Mouse (Mus musculus): ENCODE data around the gene Exosc8. TPM values are rescaled to one million over a fixed set of nuclear protein-coding genes. Genes with fewer than 3 reads are reported as not detected.

The Exosc8 gene
- 24.3 and 25.5 TPM in 2 replicates for polyA plus RNA-seq (2012; rRNA removed)

GRCm38 (mm10) chr3:54735247-54736046 is at the start of gene Exosc8, which contains the start of gene Alg5:
Exosc8 (minus strand) TSS chr3:54735393.
Alg5 (plus strand) TSS chr3:54735539.
- Histone ChIP-seq H3K4me3 (ENCODE audit: extremely low read depth, insufficient read depth, insufficient read length) (peak within 1 kb of the TSS; percentile 100), H3K27me3 (ENCODE audit: control insufficient read depth, insufficient read depth, low read length) (no peaks in the 10 kb centered on the region), H3K36me3 (ENCODE audit: control insufficient read depth, insufficient read depth, low read length) (peaks cover 8% of the 10 kb centered on the region; the same call in 1 of the 2 replicates), H3K27ac (ENCODE audit: insufficient read depth, low read length) (peak within 1 kb of the TSS; percentile 98), H3K4me1 (ENCODE audit: control insufficient read depth, insufficient read depth, insufficient read length) (no peaks in the 10 kb centered on the region; the same call in 1 of the 2 replicates)
- WGBS = under 1% methylated on average over 65 of the region's 65 CpGs
- TF ChIP-seq CTCF (IDR thresholded peaks at IDR 0.05; ENCODE audit: extremely low read depth, insufficient read depth, insufficient read length, insufficient replicate concordance) = peak; percentile 98
- peak; percentile 74 for TF ChIP-seq POLR2A (IDR thresholded peaks at IDR 0.05; ENCODE audit: low read depth, low read length)
- DNase-seq (ENCODE audit: low read depth in 1 of 2, low spot score in 2 of 2) = peak; percentile 56 to 78

GRCm38 (mm10) chr3:54775989-54776631 is 40.9 kb upstream of the Exosc8 start:
- H3K27me3 ChIP-seq (ENCODE audit: control insufficient read depth, insufficient read depth, low read length) = no peaks in the 10 kb centered on the region
- no peaks in the 10 kb centered on the region for H3K36me3 ChIP-seq (ENCODE audit: control insufficient read depth, insufficient read depth, low read length)
- DNase-seq (ENCODE audit: low read depth in 1 of 2, low spot score in 2 of 2) = no peak
- H3K4me1 ChIP-seq (ENCODE audit: control insufficient read depth, insufficient read depth, insufficient read length) = no peaks in the 10 kb centered on the region
- TF ChIP-seq POLR2A (IDR thresholded peaks at IDR 0.05; ENCODE audit: low read depth, low read length) (no peak), CTCF (IDR thresholded peaks at IDR 0.05; ENCODE audit: extremely low read depth, insufficient read depth, insufficient read length, insufficient replicate concordance) (no peak)
- 79% methylated on average over 7 of the region's 7 CpGs for WGBS
- no peak overlapping the region for H3K4me3 ChIP-seq (ENCODE audit: extremely low read depth, insufficient read depth, insufficient read length)
- H3K27ac ChIP-seq (ENCODE audit: insufficient read depth, low read length) = no peak overlapping the region

GRCm38 (mm10) chr3:54773613-54774012 is 38.4 kb upstream of the Exosc8 start:
- H3K36me3 ChIP-seq (ENCODE audit: control insufficient read depth, insufficient read depth, low read length) = no peaks in the 10 kb centered on the region
- H3K27me3 ChIP-seq (ENCODE audit: control insufficient read depth, insufficient read depth, low read length) = no peaks in the 10 kb centered on the region
- no peak for DNase-seq (ENCODE audit: low read depth in 1 of 2, low spot score in 2 of 2)
- H3K4me3 ChIP-seq (ENCODE audit: extremely low read depth, insufficient read depth, insufficient read length) = no peak overlapping the region
- 80% methylated on average over 6 of the region's 6 CpGs for WGBS
- H3K4me1 ChIP-seq (ENCODE audit: control insufficient read depth, insufficient read depth, insufficient read length) = no peaks in the 10 kb centered on the region
- no peak overlapping the region for H3K27ac ChIP-seq (ENCODE audit: insufficient read depth, low read length)
- TF ChIP-seq CTCF (IDR thresholded peaks at IDR 0.05; ENCODE audit: extremely low read depth, insufficient read depth, insufficient read length, insufficient replicate concordance) = no peak
- no peak for TF ChIP-seq POLR2A (IDR thresholded peaks at IDR 0.05; ENCODE audit: low read depth, low read length)

- WGBS = 84% methylated on average over 17 of the region's 17 CpGs
- TF ChIP-seq CTCF (IDR thresholded peaks at IDR 0.05; ENCODE audit: extremely low read depth, insufficient read depth, insufficient read length, insufficient replicate concordance) (no peak), POLR2A (IDR thresholded peaks at IDR 0.05; ENCODE audit: low read depth, low read length) (no peak)
- H3K27ac ChIP-seq (ENCODE audit: insufficient read depth, low read length) = no peak overlapping the region
- no peaks in the 10 kb centered on the region for H3K4me1 ChIP-seq (ENCODE audit: control insufficient read depth, insufficient read depth, insufficient read length)
- H3K27me3 ChIP-seq (ENCODE audit: control insufficient read depth, insufficient read depth, low read length) = no peaks in the 10 kb centered on the region
- H3K36me3 ChIP-seq (ENCODE audit: control insufficient read depth, insufficient read depth, low read length) = no peaks in the 10 kb centered on the region
- DNase-seq (ENCODE audit: low read depth in 1 of 2, low spot score in 2 of 2) = no peak
- no peak overlapping the region for H3K4me3 ChIP-seq (ENCODE audit: extremely low read depth, insufficient read depth, insufficient read length)
Measured at GRCm38 (mm10) chr3:54769349-54770275, 34.4 kb upstream of the Exosc8 start.

GRCm38 (mm10) chr3:54768592-54768991 is 33.4 kb upstream of the Exosc8 start:
- WGBS = 81% methylated on average over 8 of the region's 8 CpGs
- no peak overlapping the region for H3K27ac ChIP-seq (ENCODE audit: insufficient read depth, low read length)
- H3K4me3 ChIP-seq (ENCODE audit: extremely low read depth, insufficient read depth, insufficient read length) = no peak overlapping the region
- TF ChIP-seq POLR2A (IDR thresholded peaks at IDR 0.05; ENCODE audit: low read depth, low read length) = no peak
- no peaks in the 10 kb centered on the region for H3K36me3 ChIP-seq (ENCODE audit: control insufficient read depth, insufficient read depth, low read length)
- H3K27me3 ChIP-seq (ENCODE audit: control insufficient read depth, insufficient read depth, low read length) = no peaks in the 10 kb centered on the region
- no peak for DNase-seq (ENCODE audit: low read depth in 1 of 2, low spot score in 2 of 2)
- H3K4me1 ChIP-seq (ENCODE audit: control insufficient read depth, insufficient read depth, insufficient read length) = no peaks in the 10 kb centered on the region

GRCm38 (mm10) chr3:54766811-54767210 is 31.6 kb upstream of the Exosc8 start:
- no peak for DNase-seq (ENCODE audit: low read depth in 1 of 2, low spot score in 2 of 2)
- Histone ChIP-seq H3K4me3 (ENCODE audit: extremely low read depth, insufficient read depth, insufficient read length) (no peak overlapping the region), H3K27ac (ENCODE audit: insufficient read depth, low read length) (no peak overlapping the region), H3K4me1 (ENCODE audit: control insufficient read depth, insufficient read depth, insufficient read length) (no peaks in the 10 kb centered on the region), H3K27me3 (ENCODE audit: control insufficient read depth, insufficient read depth, low read length) (no peaks in the 10 kb centered on the region), H3K36me3 (ENCODE audit: control insufficient read depth, insufficient read depth, low read length) (no peaks in the 10 kb centered on the region)
- WGBS = 92% methylated on average over 5 of the region's 5 CpGs
- no peak for TF ChIP-seq POLR2A (IDR thresholded peaks at IDR 0.05; ENCODE audit: low read depth, low read length)
- TF ChIP-seq CTCF (IDR thresholded peaks at IDR 0.05; ENCODE audit: extremely low read depth, insufficient read depth, insufficient read length, insufficient replicate concordance) = no peak

Measured in spleen, adult 2 months (tissue).